In genomic region chr11:116812793-116813529, GRCm38 (mm10) we compare ENCODE assay signal across 9 mouse cellular contexts. TPM values are rescaled to one million over a fixed set of nuclear protein-coding genes. Genes with fewer than 3 reads are reported as not detected.
A peak's percentile ranks its signal among the peaks of the same experiment; 100 is the strongest.
DNase-seq lines count a peak whose midpoint lies in the region; ATAC-seq and TF ChIP-seq lines count a peak whose summit lies in the region.
"Had no signal": no experiment of that assay in that cellular context is flagged by ENCODE, and none has a peak within 500 bp of the region (broad histone marks: within the 10 kb centered on the region; RNA-seq: fewer than 3 reads in every experiment).

No protein-coding gene starts in this region.

- 53% methylated on average over 21 of the region's 21 CpGs for WGBS in lung, postnatal 0 days
- WGBS in forebrain, embryonic 13.5 days: 40% methylated on average over 20 of the region's 21 CpGs
- 44% methylated on average over 21 of the region's 21 CpGs for WGBS in kidney, postnatal 0 days
- 42% methylated on average over 21 of the region's 21 CpGs for WGBS in neural tube, embryonic 15.5 days

- H3K9ac ChIP-seq in lung, postnatal 0 days (replicated peaks; ENCODE audit: low read depth): no peak overlapping the region
- H3K9ac ChIP-seq in forebrain, embryonic 13.5 days: peak overlapping the region; percentile 7; the same call in 1 of the 2 replicates
- no peak overlapping the region for H3K9ac ChIP-seq in kidney, postnatal 0 days (ENCODE audit: low read depth, low read length)
- no peak overlapping the region for H3K9ac ChIP-seq in neural tube, embryonic 15.5 days (replicated peaks)
- H3K9ac ChIP-seq: liver, embryonic 13.5 days had no signal

- peak overlapping the region; percentile 89; the same call in 1 of the 2 replicates for H3K27ac ChIP-seq in lung, postnatal 0 days (ENCODE audit: low read length)
- H3K27ac ChIP-seq in forebrain, embryonic 13.5 days: peak overlapping the region; percentile 96
- H3K27ac ChIP-seq in kidney, postnatal 0 days: peak overlapping the region; percentile 54; the same call in 1 of the 2 replicates
- H3K27ac ChIP-seq in neural tube, embryonic 15.5 days (replicated peaks): peak overlapping the region; percentile 94

- TF ChIP-seq EP300 in lung, postnatal 0 days (IDR thresholded peaks at IDR 0.05): no peak

- H3K4me1 ChIP-seq in lung, postnatal 0 days (ENCODE audit: insufficient read depth, low read depth, low read length): peaks cover 22% of the 10 kb centered on the region
- H3K4me1 ChIP-seq in forebrain, embryonic 13.5 days: peaks cover 66% of the 10 kb centered on the region
- peaks cover 42% of the 10 kb centered on the region for H3K4me1 ChIP-seq in kidney, postnatal 0 days (replicated peaks; ENCODE audit: insufficient read depth, low read length)
- H3K4me1 ChIP-seq in neural tube, embryonic 15.5 days: peaks cover 70% of the 10 kb centered on the region

- no peak overlapping the region for H3K4me2 ChIP-seq in lung, postnatal 0 days (replicated peaks; ENCODE audit: low read depth, low read length)
- peak overlapping the region; percentile 20; the same call in 1 of the 2 replicates for H3K4me2 ChIP-seq in forebrain, embryonic 13.5 days
- peak overlapping the region; percentile 8; the same call in 1 of the 2 replicates for H3K4me2 ChIP-seq in kidney, postnatal 0 days (ENCODE audit: low read length)
- H3K4me2 ChIP-seq in neural tube, embryonic 15.5 days: peak overlapping the region; percentile 13; the same call in 1 of the 2 replicates
- H3K4me2 ChIP-seq: liver, embryonic 13.5 days had no signal

- H3K4me3 ChIP-seq in lung, postnatal 0 days (ENCODE audit: low read depth, low read length): no peak overlapping the region
- H3K4me3 ChIP-seq in forebrain, embryonic 13.5 days: no peak overlapping the region
- no peak overlapping the region for H3K4me3 ChIP-seq in kidney, postnatal 0 days (replicated peaks; ENCODE audit: low read depth, low read length)
- H3K4me3 ChIP-seq in neural tube, embryonic 15.5 days (replicated peaks): no peak overlapping the region
- H3K4me3 ChIP-seq: liver, embryonic 13.5 days had no signal

- no peak for ATAC-seq in lung, postnatal 0 days
- ATAC-seq in forebrain, embryonic 13.5 days: no peak
- ATAC-seq in kidney, postnatal 0 days (replicated peaks; ENCODE audit: low FRiP score, low read depth): no peak
- ATAC-seq in neural tube, embryonic 15.5 days (ENCODE audit: low FRiP score): no peak

- DNase-seq in lung, postnatal 0 days (ENCODE audit: low spot score): no peak
- DNase-seq in lung, postnatal 36 days: no peak
- DNase-seq in kidney, postnatal 0 days (ENCODE audit: low spot score): peak; percentile 66
- no peak for DNase-seq in frontal cortex, postnatal 25 days (ENCODE audit: low spot score in 2 of 2)
- no peak for DNase-seq in adrenal gland, adult 8-10 months
- DNase-seq in adrenal gland, postnatal 14 days: no peak
- DNase-seq: liver, embryonic 13.5 days had no signal

- no peaks in the 10 kb centered on the region for H3K9me3 ChIP-seq in lung, postnatal 0 days (ENCODE audit: low read length)
- no peaks in the 10 kb centered on the region for H3K9me3 ChIP-seq in forebrain, embryonic 13.5 days (replicated peaks)
- no peaks in the 10 kb centered on the region for H3K9me3 ChIP-seq in kidney, postnatal 0 days (replicated peaks; ENCODE audit: low read length)
- no peaks in the 10 kb centered on the region for H3K9me3 ChIP-seq in neural tube, embryonic 15.5 days (replicated peaks)
- H3K9me3 ChIP-seq: liver, embryonic 13.5 days had no signal

- no peaks in the 10 kb centered on the region for H3K36me3 ChIP-seq in lung, postnatal 0 days (ENCODE audit: insufficient read depth, low read length)
- no peaks in the 10 kb centered on the region for H3K36me3 ChIP-seq in forebrain, embryonic 13.5 days (ENCODE audit: poor library complexity, severe bottlenecking)
- 0 out of 2 replicates have a peak, but pooled peaks cover 2% of the 10 kb centered on the region for H3K36me3 ChIP-seq in kidney, postnatal 0 days (ENCODE audit: insufficient read depth, low read length)
- H3K36me3 ChIP-seq in neural tube, embryonic 15.5 days: no peaks in the 10 kb centered on the region
- H3K36me3 ChIP-seq: liver, embryonic 13.5 days had no signal

- no peaks in the 10 kb centered on the region for H3K27me3 ChIP-seq in lung, postnatal 0 days (replicated peaks; ENCODE audit: insufficient read depth, low read length)
- H3K27me3 ChIP-seq in forebrain, embryonic 13.5 days: no peaks in the 10 kb centered on the region
- no peaks in the 10 kb centered on the region for H3K27me3 ChIP-seq in kidney, postnatal 0 days (ENCODE audit: insufficient read depth, low read length)
- no peaks in the 10 kb centered on the region for H3K27me3 ChIP-seq in neural tube, embryonic 15.5 days (replicated peaks)

- peak; percentile 46 for TF ChIP-seq CTCF in lung, postnatal 0 days (IDR thresholded peaks at IDR 0.05)
- TF ChIP-seq CTCF in kidney, postnatal 0 days (IDR thresholded peaks at IDR 0.05; ENCODE audit: low read depth): peak; percentile 28; the same call in 1 of the 2 replicates

RNA-seq across cellular contexts. Expression of gene Mxra7, which starts 14.9 kb away (rescaled TPM):
- 34.6 and 38.7 TPM in 2 replicates for polyA plus RNA-seq in lung, postnatal 0 days (2015; fragmentation: Nextera tagmentation; extraction: Ambion mirVana)
- 14.4 and 14.8 TPM in 2 replicates for polyA plus RNA-seq in forebrain, embryonic 13.5 days (2015; fragmentation: Nextera tagmentation; extraction: Ambion mirVana)
- 17.6 and 18.3 TPM in 2 replicates for polyA plus RNA-seq in kidney, postnatal 0 days (2015; fragmentation: Nextera tagmentation; extraction: Ambion mirVana)
- polyA plus RNA-seq in neural tube, embryonic 15.5 days (2015; fragmentation: Nextera tagmentation; extraction: Ambion mirVana): 38.2 and 43.2 TPM in 2 replicates
- 100 to 1,000 TPM in 2 of 4 experiments, 10 to 100 TPM in 2; 43.8 to 117 (median 81.5) TPM for total RNA-seq in adrenal gland, adult 8-10 months (2022)
- 28.6 and 32.8 TPM in 2 replicates for total RNA-seq in adrenal gland, postnatal 14 days (2021)

RNA-seq across cellular contexts. Expression of gene Mettl23, which starts 30.1 kb away (rescaled TPM):
- 62.3 and 65.2 TPM in 2 replicates for polyA plus RNA-seq in lung, postnatal 0 days (2015; fragmentation: Nextera tagmentation; extraction: Ambion mirVana)
- 83.6 and 85.7 TPM in 2 replicates for polyA plus RNA-seq in forebrain, embryonic 13.5 days (2015; fragmentation: Nextera tagmentation; extraction: Ambion mirVana)
- 60.2 and 71.5 TPM in 2 replicates for polyA plus RNA-seq in kidney, postnatal 0 days (2015; fragmentation: Nextera tagmentation; extraction: Ambion mirVana)
- polyA plus RNA-seq in neural tube, embryonic 15.5 days (2015; fragmentation: Nextera tagmentation; extraction: Ambion mirVana): 64.7 and 66.7 TPM in 2 replicates
- total RNA-seq in adrenal gland, adult 8-10 months (2022): 10 to 100 TPM; 28.2 to 43.9 (median 32.6) TPM
- 31.1 and 34.4 TPM in 2 replicates for total RNA-seq in adrenal gland, postnatal 14 days (2021)

RNA-seq across cellular contexts. Expression of gene Jmjd6, which starts 30.3 kb away (rescaled TPM):
- polyA plus RNA-seq in lung, postnatal 0 days (2015; fragmentation: Nextera tagmentation; extraction: Ambion mirVana): 37.0 and 37.8 TPM in 2 replicates
- 77.7 and 78.0 TPM in 2 replicates for polyA plus RNA-seq in forebrain, embryonic 13.5 days (2015; fragmentation: Nextera tagmentation; extraction: Ambion mirVana)
- polyA plus RNA-seq in kidney, postnatal 0 days (2015; fragmentation: Nextera tagmentation; extraction: Ambion mirVana): 52.8 and 54.1 TPM in 2 replicates
- 63.2 and 68.6 TPM in 2 replicates for polyA plus RNA-seq in neural tube, embryonic 15.5 days (2015; fragmentation: Nextera tagmentation; extraction: Ambion mirVana)
- total RNA-seq in adrenal gland, adult 8-10 months (2022): 10 to 100 TPM; 31.8 to 41.1 (median 33.4) TPM
- 40.2 and 40.7 TPM in 2 replicates for total RNA-seq in adrenal gland, postnatal 14 days (2021)

RNA-seq across cellular contexts. Expression of gene St6galnac1, which starts 37.7 kb away (rescaled TPM):
- polyA plus RNA-seq in lung, postnatal 0 days (2015; fragmentation: Nextera tagmentation; extraction: Ambion mirVana): not detected in 2 replicates
- polyA plus RNA-seq in forebrain, embryonic 13.5 days (2015; fragmentation: Nextera tagmentation; extraction: Ambion mirVana): not detected in 2 replicates
- not detected in 2 replicates for polyA plus RNA-seq in kidney, postnatal 0 days (2015; fragmentation: Nextera tagmentation; extraction: Ambion mirVana)
- polyA plus RNA-seq in neural tube, embryonic 15.5 days (2015; fragmentation: Nextera tagmentation; extraction: Ambion mirVana): not detected in 2 replicates
- under 1 TPM in 3 of 4 experiments, not detected in 1; 0.17 to 0.99 (median 0.19) TPM for total RNA-seq in adrenal gland, adult 8-10 months (2022)
- not detected in 2 replicates for total RNA-seq in adrenal gland, postnatal 14 days (2021)
- polyA plus RNA-seq: liver, embryonic 13.5 days had no signal

RNA-seq across cellular contexts. Expression of gene Mfsd11, which starts 39.3 kb away (rescaled TPM):
- 37.9 and 44.7 TPM in 2 replicates for polyA plus RNA-seq in lung, postnatal 0 days (2015; fragmentation: Nextera tagmentation; extraction: Ambion mirVana)
- 38.0 and 39.4 TPM in 2 replicates for polyA plus RNA-seq in forebrain, embryonic 13.5 days (2015; fragmentation: Nextera tagmentation; extraction: Ambion mirVana)
- 48.4 and 53.6 TPM in 2 replicates for polyA plus RNA-seq in kidney, postnatal 0 days (2015; fragmentation: Nextera tagmentation; extraction: Ambion mirVana)
- 43.5 and 51.6 TPM in 2 replicates for polyA plus RNA-seq in neural tube, embryonic 15.5 days (2015; fragmentation: Nextera tagmentation; extraction: Ambion mirVana)
- total RNA-seq in adrenal gland, adult 8-10 months (2022): 10 to 100 TPM; 45.7 to 69.2 (median 52.9) TPM
- 29.1 and 32.6 TPM in 2 replicates for total RNA-seq in adrenal gland, postnatal 14 days (2021)
